Mouse (Mus musculus) limb, embryonic 10.5 days (tissue): ENCODE data around the gene Evx2. TPM values are rescaled to one million over a fixed set of nuclear protein-coding genes. Genes with fewer than 3 reads are reported as not detected.

Source experiments
- microRNA-seq: library from miRNA; unstranded; fragments of <30 nt; microRNA quantifications from one replicate; pipeline ENCODE4, GENCODE M21; 2017
- polyA plus RNA-seq: library from polyadenylated mRNA; unstranded; fragments of >200 nt; fragmentation: Nextera tagmentation; extraction: Ambion mirVana; gene quantifications from 2 replicates; pipeline ENCODE4 v1.2.1, GENCODE M21; 2016

The Evx2 gene
- polyA plus RNA-seq, 1 experiment from 2014 or later = 0.84 TPM

Small RNAs within 50 kb of the gene (microRNA-seq; reads per million reads assigned to microRNA genes)
- gene Gm44463 = not detected

Other genes with a start within 250 kb of the Evx2 start
- gene Lnpk, start 80.1 kb downstream of the Evx2 start, polyA plus RNA-seq = 26.5 and 35.1 TPM in 2 replicates
- gene Hoxd13, start 8.8 kb upstream of the Evx2 start, polyA plus RNA-seq = 9.3 and 17.8 TPM in 2 replicates
- 26.0 and 44.8 TPM in 2 replicates for gene Hoxd12, start 15.5 kb upstream of the Evx2 start, polyA plus RNA-seq
- gene Hoxd11, start 20.0 kb upstream of the Evx2 start, polyA plus RNA-seq = 31.0 and 34.6 TPM in 2 replicates
- gene Hoxd10, start 32.4 kb upstream of the Evx2 start, polyA plus RNA-seq = 51.1 and 68.0 TPM in 2 replicates
- 38.0 and 52.3 TPM in 2 replicates for gene Hoxd9, start 38.2 kb upstream of the Evx2 start, polyA plus RNA-seq
- 11.6 and 17.4 TPM in 2 replicates for gene Hoxd8, start 45.1 kb upstream of the Evx2 start, polyA plus RNA-seq
- 1.4 and 3.0 TPM in 2 replicates for gene Hoxd3, start 52.4 kb upstream of the Evx2 start, polyA plus RNA-seq
- 1.2 and 2.3 TPM in 2 replicates for gene Hoxd4, start 52.4 kb upstream of the Evx2 start, polyA plus RNA-seq
- gene Gm28230, start 67.2 kb upstream of the Evx2 start, polyA plus RNA-seq = 0.70 and 0.79 TPM in 2 replicates
- gene Hoxd1, start 103.4 kb upstream of the Evx2 start, polyA plus RNA-seq = 0.68 and 1.2 TPM in 2 replicates
- 128 and 140 TPM in 2 replicates for gene Mtx2, start 166.2 kb upstream of the Evx2 start, polyA plus RNA-seq